Mouse (Mus musculus): ENCODE results near the gene Setd2. TPM values are rescaled to one million over a fixed set of nuclear protein-coding genes. Genes with fewer than 3 reads are reported as not detected.
A peak's percentile ranks its signal among the peaks of the same experiment; 100 is the strongest.

The Setd2 gene
- polyA plus RNA-seq, 1 experiment from 2014 or later, result 33.7 TPM

GRCm38 (mm10) chr9:110538511-110538910 is 6.1 kb downstream of the Setd2 start:
- no peak overlapping the region for H3K9ac ChIP-seq
- no peaks in the 10 kb centered on the region for H3K27me3 ChIP-seq
- H3K4me1 ChIP-seq, result peaks cover 24% of the 10 kb centered on the region
- no peak for ATAC-seq (ENCODE audit: insufficient number of reproducible peaks, low FRiP score, low TSS enrichment, low read depth)
- no peaks in the 10 kb centered on the region for H3K36me3 ChIP-seq
- H3K4me2 ChIP-seq (replicated peaks), result no peak overlapping the region
- H3K9me3 ChIP-seq (replicated peaks), result no peaks in the 10 kb centered on the region
- H3K4me3 ChIP-seq (replicated peaks), result no peak overlapping the region
- no peak overlapping the region for H3K27ac ChIP-seq (replicated peaks)

GRCm38 (mm10) chr9:110541988-110542387 is 9.6 kb downstream of the Setd2 start:
- H3K9me3 ChIP-seq (replicated peaks), result no peaks in the 10 kb centered on the region
- no peaks in the 10 kb centered on the region for H3K27me3 ChIP-seq
- no peak for ATAC-seq (ENCODE audit: insufficient number of reproducible peaks, low FRiP score, low TSS enrichment, low read depth)
- H3K9ac ChIP-seq, result no peak overlapping the region
- no peaks in the 10 kb centered on the region for H3K36me3 ChIP-seq
- H3K4me1 ChIP-seq, result peaks cover 2% of the 10 kb centered on the region; the same call in 1 of the 2 replicates
- no peak overlapping the region for H3K27ac ChIP-seq (replicated peaks)
- 81% methylated on average over 4 of the region's 4 CpGs for WGBS
- no peak overlapping the region for H3K4me2 ChIP-seq (replicated peaks)
- no peak overlapping the region for H3K4me3 ChIP-seq (replicated peaks)

- no peak overlapping the region for H3K4me3 ChIP-seq (replicated peaks)
- no peaks in the 10 kb centered on the region for H3K9me3 ChIP-seq (replicated peaks)
- H3K36me3 ChIP-seq, result peaks cover 53% of the 10 kb centered on the region
- H3K27ac ChIP-seq (replicated peaks), result no peak overlapping the region
- no peak overlapping the region for H3K4me2 ChIP-seq (replicated peaks)
- no peaks in the 10 kb centered on the region; the same call in 1 of the 2 replicates for H3K4me1 ChIP-seq
- ATAC-seq (ENCODE audit: insufficient number of reproducible peaks, low FRiP score, low TSS enrichment, low read depth), result no peak
- H3K27me3 ChIP-seq, result no peaks in the 10 kb centered on the region
- H3K9ac ChIP-seq, result no peak overlapping the region
- WGBS, result 97% methylated on average over 19 of the region's 19 CpGs
These were observed 15.9 kb downstream of the Setd2 start for GRCm38 (mm10) chr9:110548261-110548660.

- peaks cover 64% of the 10 kb centered on the region for H3K36me3 ChIP-seq
- no peak for ATAC-seq (ENCODE audit: insufficient number of reproducible peaks, low FRiP score, low TSS enrichment, low read depth)
These were observed 35.9 kb downstream of the Setd2 start for GRCm38 (mm10) chr9:110568309-110568708.

GRCm38 (mm10) chr9:110582161-110582560 is 49.8 kb downstream of the Setd2 start:
- no peak for ATAC-seq (ENCODE audit: insufficient number of reproducible peaks, low FRiP score, low TSS enrichment, low read depth)
- 70% methylated on average over 2 of the region's 2 CpGs for WGBS

More at GRCm38 (mm10) chr9:110568309-110568708, 35.9 kb downstream of the Setd2 start:
- no peak overlapping the region for H3K27ac ChIP-seq (replicated peaks)
- no peaks in the 10 kb centered on the region for H3K4me1 ChIP-seq
- no peak overlapping the region for H3K4me2 ChIP-seq (replicated peaks)
- no peaks in the 10 kb centered on the region for H3K27me3 ChIP-seq
- H3K4me3 ChIP-seq (replicated peaks), result no peak overlapping the region
- H3K9me3 ChIP-seq (replicated peaks), result no peaks in the 10 kb centered on the region
- no peak overlapping the region for H3K9ac ChIP-seq

GRCm38 (mm10) chr9:110583521-110583920 is 51.1 kb downstream of the Setd2 start:
- H3K9ac ChIP-seq, result no peak overlapping the region
- no peak for ATAC-seq (ENCODE audit: insufficient number of reproducible peaks, low FRiP score, low TSS enrichment, low read depth)
- 80% methylated on average over 1 of the region's 1 CpGs for WGBS
- no peaks in the 10 kb centered on the region for H3K27me3 ChIP-seq
- no peaks in the 10 kb centered on the region for H3K9me3 ChIP-seq (replicated peaks)
- H3K4me1 ChIP-seq, result no peaks in the 10 kb centered on the region
- no peak overlapping the region for H3K4me3 ChIP-seq (replicated peaks)
- H3K4me2 ChIP-seq (replicated peaks), result no peak overlapping the region
- peaks cover 24% of the 10 kb centered on the region for H3K36me3 ChIP-seq
- H3K27ac ChIP-seq (replicated peaks), result no peak overlapping the region

More at GRCm38 (mm10) chr9:110582161-110582560, 49.8 kb downstream of the Setd2 start:
- Histone ChIP-seq H3K27me3 (no peaks in the 10 kb centered on the region), H3K4me1 (no peaks in the 10 kb centered on the region), H3K4me3 (replicated peaks) (no peak overlapping the region), H3K36me3 (peaks cover 26% of the 10 kb centered on the region), H3K27ac (replicated peaks) (no peak overlapping the region), H3K9me3 (replicated peaks) (no peaks in the 10 kb centered on the region), H3K4me2 (replicated peaks) (no peak overlapping the region), H3K9ac (no peak overlapping the region)

GRCm38 (mm10) chr9:110611471-110611870 is 79.1 kb downstream of the Setd2 start:
- no peak for ATAC-seq (ENCODE audit: insufficient number of reproducible peaks, low FRiP score, low TSS enrichment, low read depth)
- peaks cover 50% of the 10 kb centered on the region for H3K36me3 ChIP-seq
- H3K9me3 ChIP-seq (replicated peaks), result no peaks in the 10 kb centered on the region
- H3K4me1 ChIP-seq, result no peaks in the 10 kb centered on the region
- no peaks in the 10 kb centered on the region for H3K27me3 ChIP-seq
- H3K9ac ChIP-seq, result no peak overlapping the region
- H3K27ac ChIP-seq (replicated peaks), result no peak overlapping the region
- 89% methylated on average over 3 of the region's 3 CpGs for whole genome bisulfite sequencing
- H3K4me2 ChIP-seq (replicated peaks), result no peak overlapping the region
- no peak overlapping the region for H3K4me3 ChIP-seq (replicated peaks)

GRCm38 (mm10) chr9:110617081-110617480 is 84.7 kb downstream of the Setd2 start:
- H3K9ac ChIP-seq, result no peak overlapping the region; the same call in 1 of the 2 replicates
- H3K4me1 ChIP-seq, result 0 out of 2 replicates have a peak, but pooled peaks cover 4% of the 10 kb centered on the region
- WGBS, result 71% methylated on average over 3 of the region's 3 CpGs
- no peak for ATAC-seq (ENCODE audit: insufficient number of reproducible peaks, low FRiP score, low TSS enrichment, low read depth)
- H3K4me2 ChIP-seq (replicated peaks), result no peak overlapping the region
- peaks cover 70% of the 10 kb centered on the region for H3K36me3 ChIP-seq
- no peak overlapping the region for H3K4me3 ChIP-seq (replicated peaks)
- H3K27ac ChIP-seq (replicated peaks), result no peak overlapping the region; the same call in 1 of the 2 replicates
- H3K9me3 ChIP-seq (replicated peaks), result no peaks in the 10 kb centered on the region
- no peaks in the 10 kb centered on the region for H3K27me3 ChIP-seq

- Histone ChIP-seq H3K9me3 (replicated peaks) (no peaks in the 10 kb centered on the region), H3K4me1 (peaks cover 31% of the 10 kb centered on the region), H3K9ac (no peak overlapping the region), H3K27ac (replicated peaks) (no peak overlapping the region), H3K4me3 (replicated peaks) (no peak overlapping the region), H3K4me2 (replicated peaks) (no peak overlapping the region), H3K36me3 (peaks cover 62% of the 10 kb centered on the region), H3K27me3 (no peaks in the 10 kb centered on the region)
- 85% methylated on average over 7 of the region's 7 CpGs for WGBS
- ATAC-seq (ENCODE audit: insufficient number of reproducible peaks, low FRiP score, low TSS enrichment, low read depth), result no peak
These were observed 87.8 kb downstream of the Setd2 start for GRCm38 (mm10) chr9:110620180-110620579.

GRCm38 (mm10) chr9:110620685-110621084 is 88.3 kb downstream of the Setd2 start:
- H3K4me3 ChIP-seq (replicated peaks), result no peak overlapping the region
- 90% methylated on average over 7 of the region's 7 CpGs for WGBS
- no peaks in the 10 kb centered on the region for H3K27me3 ChIP-seq
- no peak overlapping the region for H3K4me2 ChIP-seq (replicated peaks)
- no peak for ATAC-seq (ENCODE audit: insufficient number of reproducible peaks, low FRiP score, low TSS enrichment, low read depth)
- no peak overlapping the region for H3K27ac ChIP-seq (replicated peaks)
- peaks cover 57% of the 10 kb centered on the region for H3K36me3 ChIP-seq
- H3K4me1 ChIP-seq, result peaks cover 36% of the 10 kb centered on the region
- no peak overlapping the region for H3K9ac ChIP-seq
- no peaks in the 10 kb centered on the region for H3K9me3 ChIP-seq (replicated peaks)

- H3K27me3 ChIP-seq, result no peaks in the 10 kb centered on the region
- 82% methylated on average over 12 of the region's 12 CpGs for WGBS
- no peak overlapping the region for H3K4me3 ChIP-seq (replicated peaks)
- H3K4me1 ChIP-seq, result peaks cover 33% of the 10 kb centered on the region
- H3K9ac ChIP-seq, result no peak overlapping the region
- no peak for ATAC-seq (ENCODE audit: insufficient number of reproducible peaks, low FRiP score, low TSS enrichment, low read depth)
- no peaks in the 10 kb centered on the region for H3K9me3 ChIP-seq (replicated peaks)
- H3K27ac ChIP-seq (replicated peaks), result 0 out of 2 replicates have a peak overlapping the region, but pooled peaks have one; percentile 92
- H3K36me3 ChIP-seq, result peaks cover 45% of the 10 kb centered on the region
- H3K4me2 ChIP-seq (replicated peaks), result 0 out of 2 replicates have a peak overlapping the region, but pooled peaks have one; percentile 96
These were observed 90.3 kb downstream of the Setd2 start for GRCm38 (mm10) chr9:110622621-110623219.
